ENCODE assay signal across 14 mouse cellular contexts in genomic region chr4:137467525-137467924, GRCm38 (mm10). TPM values are rescaled to one million over a fixed set of nuclear protein-coding genes. Genes with fewer than 3 reads are reported as not detected.
A peak's percentile ranks its signal among the peaks of the same experiment; 100 is the strongest.
DNase-seq lines count a peak whose midpoint lies in the region; ATAC-seq and TF ChIP-seq lines count a peak whose summit lies in the region.
"Had no signal": no experiment of that assay in that cellular context is flagged by ENCODE, and none has a peak within 500 bp of the region (broad histone marks: within the 10 kb centered on the region; RNA-seq: fewer than 3 reads in every experiment).

No protein-coding gene starts in this region.

- no peak for ATAC-seq in forebrain, postnatal 0 days
- ATAC-seq in kidney, embryonic 15.5 days (replicated peaks; ENCODE audit: low FRiP score) = no peak
- ATAC-seq in limb, embryonic 13.5 days (ENCODE audit: low FRiP score, low read depth) = no peak
- no peak for ATAC-seq in inflammation-experienced regulatory T-cells, adult 6 months

- peak overlapping the region; percentile 93 for H3K27ac ChIP-seq in forebrain, embryonic 10.5 days
- H3K27ac ChIP-seq in forebrain, postnatal 0 days (ENCODE audit: low read depth, low read length) = no peak overlapping the region
- H3K27ac ChIP-seq in kidney, embryonic 15.5 days = peak overlapping the region; percentile 87
- no peak overlapping the region for H3K27ac ChIP-seq in kidney, adult 2 months (ENCODE audit: insufficient read depth, low read depth, low read length)
- no peak overlapping the region; the same call in 1 of the 2 replicates for H3K27ac ChIP-seq in embryonic fibroblast, embryonic 13.5 days (ENCODE audit: insufficient read depth, low read length)
- H3K27ac ChIP-seq in limb, embryonic 13.5 days = peak overlapping the region; percentile 75; the same call in 1 of the 2 replicates

- H3K4me1 ChIP-seq in forebrain, embryonic 10.5 days = peaks cover 65% of the 10 kb centered on the region
- H3K4me1 ChIP-seq in forebrain, postnatal 0 days (ENCODE audit: insufficient read depth) = 0 out of 2 replicates have a peak, but pooled peaks cover 3% of the 10 kb centered on the region
- peaks cover 75% of the 10 kb centered on the region for H3K4me1 ChIP-seq in kidney, embryonic 15.5 days
- no peaks in the 10 kb centered on the region for H3K4me1 ChIP-seq in kidney, adult 2 months (ENCODE audit: control insufficient read depth, insufficient read depth, low read length)
- 0 out of 2 replicates have a peak, but pooled peaks cover 3% of the 10 kb centered on the region for H3K4me1 ChIP-seq in embryonic fibroblast, embryonic 13.5 days (ENCODE audit: control insufficient read depth, insufficient read depth, low read length)
- peaks cover 50% of the 10 kb centered on the region for H3K4me1 ChIP-seq in limb, embryonic 13.5 days

- peaks cover 8% of the 10 kb centered on the region for H3K27me3 ChIP-seq in forebrain, embryonic 10.5 days (ENCODE audit: poor library complexity, severe bottlenecking)
- no peaks in the 10 kb centered on the region for H3K27me3 ChIP-seq in forebrain, postnatal 0 days (ENCODE audit: insufficient read depth, low read length)
- H3K27me3 ChIP-seq in kidney, embryonic 15.5 days = no peaks in the 10 kb centered on the region
- H3K27me3 ChIP-seq in kidney, adult 2 months (replicated peaks; ENCODE audit: control insufficient read depth, insufficient read depth, low read length) = no peaks in the 10 kb centered on the region
- H3K27me3 ChIP-seq in limb, embryonic 13.5 days = no peaks in the 10 kb centered on the region

- H3K9ac ChIP-seq in forebrain, postnatal 0 days = no peak overlapping the region
- no peak overlapping the region for H3K9ac ChIP-seq in kidney, embryonic 15.5 days
- H3K9ac ChIP-seq in limb, embryonic 13.5 days = no peak overlapping the region

- no peaks in the 10 kb centered on the region for H3K9me3 ChIP-seq in forebrain, embryonic 10.5 days
- no peaks in the 10 kb centered on the region for H3K9me3 ChIP-seq in forebrain, postnatal 0 days (ENCODE audit: low read length)
- H3K9me3 ChIP-seq in kidney, embryonic 15.5 days (replicated peaks) = no peaks in the 10 kb centered on the region
- no peaks in the 10 kb centered on the region for H3K9me3 ChIP-seq in limb, embryonic 13.5 days
- H3K9me3 ChIP-seq: midbrain, embryonic 12.5 days had no signal

- H3K36me3 ChIP-seq in forebrain, embryonic 10.5 days (replicated peaks) = no peaks in the 10 kb centered on the region
- no peaks in the 10 kb centered on the region for H3K36me3 ChIP-seq in forebrain, postnatal 0 days (ENCODE audit: insufficient read depth)
- no peaks in the 10 kb centered on the region for H3K36me3 ChIP-seq in kidney, embryonic 15.5 days
- no peaks in the 10 kb centered on the region for H3K36me3 ChIP-seq in kidney, adult 2 months (ENCODE audit: control insufficient read depth, insufficient read depth, low read length)
- no peaks in the 10 kb centered on the region for H3K36me3 ChIP-seq in limb, embryonic 13.5 days
- H3K36me3 ChIP-seq: midbrain, embryonic 12.5 days had no signal

- no peak for TF ChIP-seq POLR2A in kidney, adult 2 months (IDR thresholded peaks at IDR 0.05; ENCODE audit: low read depth, low read length)
- TF ChIP-seq POLR2A in embryonic fibroblast, embryonic 13.5 days (IDR thresholded peaks at IDR 0.05; ENCODE audit: low read depth, low read length) = peak; percentile 34; the same call in 1 of the 2 replicates

- DNase-seq in forebrain, embryonic 10.5 days (ENCODE audit: extremely low spot score, low spot score) = no peak
- DNase-seq in forebrain, postnatal 0 days = no peak
- DNase-seq in kidney, adult 2 months = no peak
- no peak for DNase-seq in thymus, postnatal 0 days (ENCODE audit: low spot score)

- 86% methylated on average over 2 of the region's 2 CpGs for WGBS in forebrain, embryonic 10.5 days
- 82% methylated on average over 2 of the region's 2 CpGs for WGBS in forebrain, postnatal 0 days
- WGBS in kidney, embryonic 15.5 days = 84% methylated on average over 2 of the region's 2 CpGs
- 88% methylated on average over 2 of the region's 2 CpGs for WGBS in kidney, adult 2 months
- 88% methylated on average over 2 of the region's 2 CpGs for WGBS in limb, embryonic 13.5 days

- no peak for TF ChIP-seq CTCF in forebrain, postnatal 0 days (IDR thresholded peaks at IDR 0.05; ENCODE audit: low read depth)
- TF ChIP-seq CTCF in kidney, adult 2 months (conservative IDR thresholded peaks at IDR 0.05; ENCODE audit: insufficient read depth, insufficient read length, low read depth, low read length) = no peak
- no peak for TF ChIP-seq CTCF in embryonic fibroblast, embryonic 13.5 days (IDR thresholded peaks at IDR 0.05; ENCODE audit: borderline replicate concordance, insufficient read depth, low read length)

- no peak overlapping the region for H3K4me3 ChIP-seq in forebrain, embryonic 10.5 days
- no peak overlapping the region for H3K4me3 ChIP-seq in forebrain, postnatal 0 days (ENCODE audit: low read depth, low read length)
- no peak overlapping the region for H3K4me3 ChIP-seq in kidney, embryonic 15.5 days (replicated peaks)
- no peak overlapping the region for H3K4me3 ChIP-seq in kidney, adult 2 months (ENCODE audit: insufficient read depth, low read depth, low read length)
- H3K4me3 ChIP-seq in embryonic fibroblast, embryonic 13.5 days (ENCODE audit: insufficient read depth, low read length) = no peak overlapping the region
- no peak overlapping the region for H3K4me3 ChIP-seq in limb, embryonic 13.5 days

- H3K4me2 ChIP-seq in forebrain, postnatal 0 days (ENCODE audit: low read depth) = no peak overlapping the region
- peak overlapping the region; percentile 81; the same call in 1 of the 2 replicates for H3K4me2 ChIP-seq in kidney, embryonic 15.5 days
- H3K4me2 ChIP-seq in limb, embryonic 13.5 days (replicated peaks) = no peak overlapping the region

RNA-seq across cellular contexts. Expression of gene Hspg2, which starts 1.0 kb away (rescaled TPM):
- 15.6 and 17.9 TPM in 2 replicates for polyA plus RNA-seq in forebrain, embryonic 10.5 days (2016; fragmentation: Nextera tagmentation; extraction: Ambion mirVana)
- total RNA-seq in forebrain, postnatal 0 days (2014; rRNA removed) = 13.8 and 22.6 TPM in 2 replicates
- 2.3 and 2.6 TPM in 2 replicates for polyA plus RNA-seq in forebrain, postnatal 0 days (2015; fragmentation: Nextera tagmentation; extraction: Ambion mirVana)
- 34.2 and 35.7 TPM in 2 replicates for polyA plus RNA-seq in kidney, embryonic 15.5 days (2015; fragmentation: Nextera tagmentation; extraction: Ambion mirVana)
- 29.7 and 34.7 TPM in 2 replicates for polyA plus RNA-seq in kidney, adult 2 months (2012; rRNA removed)
- polyA plus RNA-seq in embryonic fibroblast, embryonic 13.5 days (2011; ENCODE audit: insufficient read length, low read depth, missing spikeins) = 271 and 368 TPM in 2 replicates
- 29.4 and 29.6 TPM in 2 replicates for polyA plus RNA-seq in limb, embryonic 13.5 days (2015; fragmentation: Nextera tagmentation; extraction: Ambion mirVana)
- polyA plus RNA-seq in thymus, postnatal 0 days (2015; fragmentation: Nextera tagmentation; extraction: Ambion mirVana) = 4.0 and 4.1 TPM in 2 replicates
- polyA plus RNA-seq in inflammation-experienced regulatory T-cells, adult 6 months (2017; shearing (Covaris generic)) = not detected

RNA-seq across cellular contexts. Expression of gene 1700013G24Rik, which starts 14.4 kb away (rescaled TPM):
- polyA plus RNA-seq in forebrain, embryonic 10.5 days (2016; fragmentation: Nextera tagmentation; extraction: Ambion mirVana) = not detected in 2 replicates
- total RNA-seq in forebrain, postnatal 0 days (2014; rRNA removed) = not detected in 2 replicates
- polyA plus RNA-seq in forebrain, postnatal 0 days (2015; fragmentation: Nextera tagmentation; extraction: Ambion mirVana) = not detected in 2 replicates
- not detected in 2 replicates for polyA plus RNA-seq in kidney, embryonic 15.5 days (2015; fragmentation: Nextera tagmentation; extraction: Ambion mirVana)
- 0.22 and 0.46 TPM in 2 replicates for polyA plus RNA-seq in kidney, adult 2 months (2012; rRNA removed)
- polyA plus RNA-seq in embryonic fibroblast, embryonic 13.5 days (2011; ENCODE audit: insufficient read length, low read depth, missing spikeins) = not detected in 2 replicates
- 0.18 TPM in 1 of 2 replicates, not detected in the other for polyA plus RNA-seq in limb, embryonic 13.5 days (2015; fragmentation: Nextera tagmentation; extraction: Ambion mirVana)
- not detected in 2 replicates for polyA plus RNA-seq in thymus, postnatal 0 days (2015; fragmentation: Nextera tagmentation; extraction: Ambion mirVana)
- polyA plus RNA-seq in inflammation-experienced regulatory T-cells, adult 6 months (2017; shearing (Covaris generic)) = not detected
- total RNA-seq: adrenal gland, adult 18-20 months; left cerebral cortex, postnatal 36 days; MEL had no signal
- polyA plus RNA-seq: erythroblast, embryonic 14.5 days; large intestine, adult 2 months; midbrain, embryonic 12.5 days had no signal

RNA-seq across cellular contexts. Expression of gene Cela3b, which starts 37.2 kb away (rescaled TPM):
- not detected in 2 replicates for polyA plus RNA-seq in forebrain, embryonic 10.5 days (2016; fragmentation: Nextera tagmentation; extraction: Ambion mirVana)
- total RNA-seq in forebrain, postnatal 0 days (2014; rRNA removed) = not detected in 2 replicates
- not detected in 2 replicates for polyA plus RNA-seq in forebrain, postnatal 0 days (2015; fragmentation: Nextera tagmentation; extraction: Ambion mirVana)
- not detected in 2 replicates for polyA plus RNA-seq in kidney, embryonic 15.5 days (2015; fragmentation: Nextera tagmentation; extraction: Ambion mirVana)
- polyA plus RNA-seq in kidney, adult 2 months (2012; rRNA removed) = not detected in 2 replicates
- not detected in 2 replicates for polyA plus RNA-seq in embryonic fibroblast, embryonic 13.5 days (2011; ENCODE audit: insufficient read length, low read depth, missing spikeins)
- 0.15 TPM in 1 of 2 replicates, not detected in the other for polyA plus RNA-seq in limb, embryonic 13.5 days (2015; fragmentation: Nextera tagmentation; extraction: Ambion mirVana)
- polyA plus RNA-seq in thymus, postnatal 0 days (2015; fragmentation: Nextera tagmentation; extraction: Ambion mirVana) = 0.40 TPM in 1 of 2 replicates, not detected in the other
- polyA plus RNA-seq in inflammation-experienced regulatory T-cells, adult 6 months (2017; shearing (Covaris generic)) = not detected
- total RNA-seq: adrenal gland, adult 18-20 months; left cerebral cortex, postnatal 36 days; MEL had no signal
- polyA plus RNA-seq: erythroblast, embryonic 14.5 days; midbrain, embryonic 12.5 days had no signal

RNA-seq across cellular contexts. Expression of gene Cela3a, which starts 57.9 kb away (rescaled TPM):
- not detected in 2 replicates for polyA plus RNA-seq in forebrain, embryonic 10.5 days (2016; fragmentation: Nextera tagmentation; extraction: Ambion mirVana)
- not detected in 2 replicates for total RNA-seq in forebrain, postnatal 0 days (2014; rRNA removed)
- not detected in 2 replicates for polyA plus RNA-seq in forebrain, postnatal 0 days (2015; fragmentation: Nextera tagmentation; extraction: Ambion mirVana)
- polyA plus RNA-seq in kidney, embryonic 15.5 days (2015; fragmentation: Nextera tagmentation; extraction: Ambion mirVana) = not detected in 2 replicates
- not detected in 2 replicates for polyA plus RNA-seq in kidney, adult 2 months (2012; rRNA removed)
- polyA plus RNA-seq in embryonic fibroblast, embryonic 13.5 days (2011; ENCODE audit: insufficient read length, low read depth, missing spikeins) = not detected in 2 replicates
- not detected in 2 replicates for polyA plus RNA-seq in limb, embryonic 13.5 days (2015; fragmentation: Nextera tagmentation; extraction: Ambion mirVana)
- polyA plus RNA-seq in thymus, postnatal 0 days (2015; fragmentation: Nextera tagmentation; extraction: Ambion mirVana) = not detected in 2 replicates
- not detected for polyA plus RNA-seq in inflammation-experienced regulatory T-cells, adult 6 months (2017; shearing (Covaris generic))
- total RNA-seq: adrenal gland, adult 18-20 months; left cerebral cortex, postnatal 36 days; MEL had no signal
- polyA plus RNA-seq: erythroblast, embryonic 14.5 days; large intestine, adult 2 months; midbrain, embryonic 12.5 days had no signal

Comparison
In these comparisons a context has a peak if more than half of its experiments do, and no peak if none do; other contexts are left out.
1. H3K27ac ChIP-seq: peak in forebrain, embryonic 10.5 days (single experiment), kidney, embryonic 15.5 days (single experiment) and limb, embryonic 13.5 days (single experiment); none in forebrain, postnatal 0 days (single experiment), kidney, adult 2 months (single experiment) and embryonic fibroblast, embryonic 13.5 days (single experiment).